Mouse (Mus musculus): ENCODE measurements around the gene Sncg.

The Sncg gene

DNA sequence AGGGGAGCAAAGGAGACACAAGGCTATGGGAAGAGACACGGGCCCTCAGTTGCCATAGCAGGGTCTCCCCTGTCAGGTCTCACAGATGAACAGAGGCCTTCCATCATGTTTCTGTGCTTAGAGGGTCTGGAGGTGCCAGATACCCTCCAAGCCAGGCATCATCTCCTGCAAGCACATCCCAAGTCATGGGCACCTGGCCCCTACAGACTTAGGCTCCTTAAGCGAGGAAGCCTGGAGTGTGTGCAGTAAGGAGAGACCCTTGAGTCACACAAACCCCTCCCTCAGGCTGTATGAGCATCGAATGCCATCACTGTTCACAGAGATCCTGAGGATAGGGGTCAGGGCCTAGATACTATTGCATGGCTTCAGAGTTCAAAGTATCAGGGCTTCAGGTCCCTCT, 3.7 kb downstream of the Sncg start:
- no peak for DNase-seq (ENCODE audit: low read depth, low spot score)

DNA sequence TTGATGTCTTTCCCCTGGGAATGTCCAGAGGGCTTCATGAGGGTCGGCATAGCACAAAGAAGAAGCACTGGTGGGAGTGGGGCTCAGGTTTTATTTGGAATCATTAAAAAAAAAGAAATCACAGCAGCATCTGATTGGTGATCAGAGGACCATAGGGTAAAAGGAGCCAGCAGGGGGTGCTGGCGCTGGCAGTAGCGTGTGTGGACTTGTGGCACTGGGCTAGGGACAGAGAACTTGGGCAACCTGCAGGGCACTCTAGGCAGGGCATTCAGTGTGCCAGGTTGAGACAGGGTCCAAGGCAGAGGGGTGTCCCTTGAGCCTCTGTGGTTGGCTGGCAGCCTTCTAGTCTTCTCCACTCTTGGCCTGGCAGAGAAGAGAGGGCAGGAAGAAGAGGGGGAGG, 4.4 kb downstream of the Sncg start:
- no peak for DNase-seq (ENCODE audit: low read depth, low spot score)

DNA sequence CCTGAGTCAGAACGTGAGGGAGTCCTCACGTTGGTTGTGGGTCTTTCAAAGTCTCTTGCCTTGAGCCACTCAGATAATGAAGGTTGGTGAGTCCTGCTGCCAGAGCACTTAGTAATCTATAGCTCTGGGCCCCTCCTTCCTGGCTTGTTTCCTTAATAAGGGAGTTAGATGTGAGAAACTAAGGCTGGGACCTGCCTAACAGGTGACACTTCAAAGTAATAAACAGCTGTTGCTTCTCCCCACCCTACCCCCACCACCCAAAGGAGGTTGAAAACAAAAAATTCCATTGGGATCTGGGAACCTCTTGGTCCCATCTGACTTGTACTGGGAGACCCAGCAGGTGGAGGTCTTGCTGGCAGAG, 9.5 kb downstream of the Sncg start:
- DNase-seq (ENCODE audit: low read depth, low spot score), result peak; percentile 80

DNA sequence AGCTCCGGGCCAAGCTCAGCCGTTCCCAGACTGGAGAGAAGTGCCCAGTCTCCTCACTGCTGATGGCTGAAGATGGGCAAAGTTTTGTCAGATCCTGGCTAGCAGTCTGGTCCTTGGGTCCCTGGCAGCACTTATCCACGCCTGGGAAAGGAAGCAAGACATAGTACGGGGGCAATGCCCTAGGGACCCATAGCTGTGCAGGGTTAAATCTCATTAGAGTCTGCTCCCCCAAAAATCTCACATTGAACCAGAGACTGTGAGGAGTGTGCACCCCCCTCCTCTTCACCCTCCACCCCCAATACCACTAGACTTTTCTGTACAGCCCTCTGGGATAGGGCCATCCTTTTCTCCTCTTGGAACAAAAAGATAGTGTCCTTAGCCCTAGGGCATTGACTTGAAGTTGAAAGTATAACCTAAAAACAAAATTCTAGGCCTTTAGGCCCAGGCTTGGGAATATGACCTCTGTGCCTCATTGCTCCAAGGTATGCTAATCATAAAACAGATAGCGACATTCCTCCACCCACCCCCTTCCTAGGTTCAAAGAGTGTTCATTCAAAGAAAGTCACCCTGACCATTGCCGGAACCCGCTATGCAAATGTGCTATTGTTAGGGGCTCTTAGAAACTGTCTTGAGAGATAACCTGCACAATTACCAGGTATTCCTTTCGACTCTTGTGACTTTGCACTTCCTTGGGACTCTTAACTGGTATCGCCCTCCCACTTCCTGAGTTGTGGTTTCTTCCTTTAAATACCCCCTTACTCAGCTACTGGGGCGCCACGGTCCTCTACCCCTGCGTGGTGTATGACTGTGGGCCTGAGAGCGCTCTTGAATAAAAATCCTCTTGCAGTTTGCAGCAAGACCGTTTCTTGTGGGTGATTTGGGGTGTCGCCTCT, 10.1 kb downstream of the Sncg start:
- DNase-seq (ENCODE audit: low read depth, low spot score), result peak; percentile 75

DNA sequence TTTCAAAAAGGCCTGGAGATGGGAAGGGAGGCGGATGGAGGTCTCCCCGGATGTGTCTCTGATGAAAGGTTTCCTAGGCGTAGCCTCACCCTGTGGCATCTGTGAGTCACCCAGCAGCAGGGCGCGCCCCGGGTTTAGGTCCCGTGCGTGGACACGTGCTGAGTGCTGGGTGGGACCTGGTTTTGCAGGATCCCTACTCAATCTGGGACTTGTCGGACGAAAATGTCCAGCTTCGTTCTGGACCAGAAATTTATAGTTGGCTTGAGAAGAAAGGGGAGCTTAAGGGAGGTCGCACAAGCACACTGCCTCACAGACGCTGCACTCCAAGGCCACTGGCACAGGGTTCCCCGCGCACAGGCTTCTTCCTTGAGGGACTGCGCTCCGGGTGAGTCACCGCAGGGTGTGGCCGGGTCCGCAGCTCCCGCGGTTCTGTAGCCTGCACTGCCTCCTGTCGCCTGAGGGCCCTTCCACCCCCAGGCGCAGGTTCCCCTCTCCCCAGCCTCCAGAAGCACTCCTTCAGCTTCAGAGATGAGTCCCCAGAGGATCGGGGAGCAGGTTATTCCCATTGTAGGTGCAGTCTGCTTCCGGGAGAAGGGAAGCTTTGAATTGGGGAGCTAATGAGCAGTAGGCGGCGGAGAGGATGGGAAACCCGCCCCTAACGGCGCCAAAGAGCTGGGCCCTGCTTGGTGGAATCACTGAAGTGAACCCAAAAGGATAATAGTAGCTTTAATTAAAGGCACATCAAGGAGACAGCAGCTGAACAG, 10.9 kb downstream of the Sncg start:
- peak; percentile 97 for DNase-seq (ENCODE audit: low read depth, low spot score)

DNA sequence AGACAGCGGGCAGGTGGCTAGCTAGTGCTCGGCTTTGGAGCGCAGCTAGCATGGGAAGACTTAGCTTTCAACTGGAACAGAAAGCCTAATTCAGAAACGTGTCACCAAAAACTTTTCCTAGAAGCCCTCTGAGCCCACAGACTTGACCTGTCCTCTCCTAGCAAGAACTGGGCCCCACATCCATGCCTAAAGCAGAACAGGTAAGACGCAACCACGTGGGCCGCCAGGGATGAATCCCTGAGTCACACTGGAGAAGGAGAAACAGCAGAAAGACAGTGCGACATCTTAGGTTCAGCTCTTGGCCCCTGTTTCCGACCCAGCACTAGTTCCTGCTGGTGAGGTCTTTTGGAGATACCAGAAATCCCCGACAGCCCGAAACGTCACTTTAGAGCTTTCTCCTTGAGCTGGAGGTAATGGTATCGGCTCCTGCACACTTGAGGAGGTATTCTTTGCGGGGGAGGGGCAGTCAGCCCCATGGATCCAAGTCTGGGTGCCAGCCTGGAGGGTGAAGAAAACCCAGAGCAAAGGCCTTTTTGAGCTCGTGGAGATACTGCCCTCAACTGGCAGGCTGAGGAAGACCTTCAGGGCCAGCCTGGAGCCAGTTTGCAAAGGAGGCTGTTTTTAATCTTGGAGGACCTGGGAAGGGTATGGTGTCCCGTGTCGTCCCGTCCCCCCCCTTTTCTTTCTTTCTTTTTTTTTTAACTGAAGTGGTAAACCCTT, 11.7 kb downstream of the Sncg start:
- peak; percentile 90 for DNase-seq (ENCODE audit: low read depth, low spot score)

DNA sequence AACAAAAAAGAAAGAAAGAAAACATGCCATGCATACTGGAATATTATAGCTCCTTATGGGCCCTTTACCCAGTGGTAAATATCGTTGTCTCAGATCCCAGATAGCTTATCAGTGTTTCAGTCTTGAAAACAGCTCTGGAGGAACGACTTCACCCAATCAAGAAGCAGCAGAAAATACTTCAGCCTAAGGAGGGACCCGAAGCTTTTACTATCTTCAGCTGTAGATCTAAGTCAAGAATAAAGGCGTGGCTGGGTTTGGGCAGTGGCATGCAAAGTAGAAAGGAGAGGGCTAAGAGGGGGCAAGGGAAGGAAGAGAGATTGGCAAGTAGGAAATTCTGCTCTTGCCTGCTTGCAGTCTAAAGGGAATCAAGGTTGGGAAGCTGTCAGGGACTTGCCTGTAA, 12.5 kb downstream of the Sncg start:
- DNase-seq (ENCODE audit: low read depth, low spot score), result no peak

DNA sequence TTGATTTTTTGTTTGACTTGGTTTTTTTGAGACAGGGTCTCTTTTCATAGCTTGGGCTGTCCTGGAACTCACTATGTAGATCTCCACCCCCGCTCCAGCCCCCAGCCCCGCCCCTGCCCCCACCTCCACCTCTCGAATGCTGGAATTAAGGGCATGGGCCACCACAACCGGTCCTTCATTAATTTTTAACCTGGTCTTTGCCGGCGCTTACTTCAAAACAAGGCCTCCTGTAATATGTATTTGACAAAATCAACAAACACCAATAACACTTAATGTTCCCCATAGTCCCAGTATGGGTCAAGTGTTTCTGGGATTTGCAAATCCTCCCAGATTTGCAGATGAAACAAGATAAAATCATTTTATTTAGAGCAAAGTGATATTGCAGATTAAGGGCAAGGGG, 14.3 kb downstream of the Sncg start:
- no peak for DNase-seq (ENCODE audit: low read depth, low spot score)

DNA sequence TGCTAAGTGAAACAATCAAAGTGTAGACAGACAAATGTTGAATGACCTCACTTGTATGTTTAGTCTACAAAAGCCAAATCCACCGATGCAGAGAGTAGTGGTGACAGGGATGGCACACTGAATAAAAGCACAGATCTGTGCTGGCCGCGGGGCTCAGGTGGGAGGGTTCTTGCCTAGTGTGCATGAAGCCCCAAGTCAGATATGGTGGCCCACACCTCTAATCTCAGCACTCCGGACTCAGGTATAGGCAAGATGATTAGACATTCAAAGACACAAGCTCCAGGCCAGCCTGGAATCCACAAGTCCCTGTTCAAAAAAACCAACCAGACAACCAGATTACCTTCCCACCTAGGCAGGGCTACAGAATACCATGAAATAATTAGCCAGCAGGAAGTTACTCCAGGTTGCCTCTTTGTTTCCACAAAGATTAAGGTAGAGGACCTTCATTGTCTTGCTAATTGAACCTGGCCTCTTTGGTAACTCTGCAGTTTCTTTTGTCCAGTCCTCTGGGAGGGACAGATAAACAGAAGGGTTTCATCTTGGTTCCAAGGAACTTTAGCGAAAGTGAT, 14.8 kb downstream of the Sncg start:
- peak; percentile 94 for DNase-seq (ENCODE audit: low read depth, low spot score)

DNA sequence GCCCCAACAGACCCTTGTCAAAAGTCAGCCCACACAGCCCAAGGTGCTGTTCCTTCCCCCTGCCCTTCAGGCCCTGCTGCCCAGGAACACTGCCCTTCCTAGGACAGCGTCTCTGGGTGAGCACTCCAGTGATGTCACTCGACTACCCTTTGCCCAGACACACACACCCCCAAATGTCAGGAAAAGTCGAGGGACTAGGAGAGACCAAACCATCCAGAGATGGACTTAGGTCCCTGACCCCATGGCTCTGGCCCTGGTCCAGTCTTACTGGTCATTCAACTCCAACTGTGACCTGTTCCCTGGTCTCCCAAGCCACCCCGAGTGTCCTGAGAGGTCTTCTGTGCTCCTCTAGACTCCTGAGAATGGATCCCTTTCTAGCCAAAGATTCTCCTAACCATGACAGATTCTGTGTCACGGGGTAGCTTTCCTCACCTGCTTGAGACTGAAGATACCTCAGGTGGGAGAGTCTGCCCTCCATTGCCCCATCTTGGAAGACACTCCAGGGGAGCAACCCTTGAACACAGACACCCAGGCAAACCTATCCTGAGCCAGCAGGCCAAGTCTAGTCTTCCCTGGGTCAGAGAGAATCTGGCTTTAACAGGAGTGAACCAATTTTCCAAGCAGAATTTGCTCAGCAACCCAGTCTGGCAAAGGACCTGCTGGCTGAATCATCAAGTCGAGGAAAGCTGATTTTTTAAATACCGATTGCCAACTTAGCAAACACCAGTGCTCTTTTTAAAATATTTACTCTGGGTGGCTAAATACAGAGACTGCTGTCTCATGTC, 16.7 kb downstream of the Sncg start:
- peak; percentile 31 for DNase-seq (ENCODE audit: low read depth, low spot score)

DNA sequence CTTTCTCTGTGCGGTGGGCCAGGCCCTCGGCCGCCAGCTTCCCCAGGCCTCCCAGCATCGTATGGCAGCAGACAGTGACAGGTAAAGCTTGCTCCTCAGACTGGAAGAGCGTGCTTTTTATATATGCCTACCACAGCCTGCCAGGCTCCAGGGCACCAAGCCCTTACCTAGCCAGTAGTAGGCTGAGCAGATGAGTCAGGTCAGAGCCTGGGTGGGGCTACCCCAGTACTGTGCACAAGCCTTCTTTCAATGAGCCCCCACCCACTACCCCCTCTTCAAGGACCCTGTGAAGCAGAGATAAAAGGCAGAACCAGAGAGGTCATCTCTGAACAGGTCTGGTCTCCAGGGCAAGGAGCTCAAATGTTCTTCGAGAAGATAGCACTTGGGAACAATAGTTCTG, 19.3 kb downstream of the Sncg start, which contains the start of gene Fam25c:
TSS of gene Fam25c (minus strand) at position 133 of the 400 bp plus-strand sequence.
- no peak for DNase-seq (ENCODE audit: low read depth, low spot score)

DNA sequence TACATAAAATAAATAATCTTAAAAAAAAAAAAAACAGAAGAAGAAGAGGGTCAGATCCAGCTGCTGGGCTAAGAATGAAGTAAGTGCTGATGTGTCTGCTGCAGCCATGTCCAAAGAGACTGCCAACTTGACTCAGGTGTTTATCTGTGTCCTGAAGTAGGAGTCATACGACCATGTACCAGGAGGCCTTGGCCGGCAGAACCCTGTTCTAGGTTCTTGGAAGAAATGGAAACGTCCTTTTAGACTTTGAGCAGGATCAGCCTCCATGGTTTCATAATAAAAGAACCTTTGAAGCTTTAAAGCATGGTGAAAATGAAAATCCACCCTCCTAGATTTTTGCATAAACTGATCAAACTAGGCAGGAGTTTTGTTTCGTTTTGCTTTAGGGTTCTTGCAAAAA, 20.1 kb downstream of the Sncg start:
- no peak for DNase-seq (ENCODE audit: low read depth, low spot score)

DNA sequence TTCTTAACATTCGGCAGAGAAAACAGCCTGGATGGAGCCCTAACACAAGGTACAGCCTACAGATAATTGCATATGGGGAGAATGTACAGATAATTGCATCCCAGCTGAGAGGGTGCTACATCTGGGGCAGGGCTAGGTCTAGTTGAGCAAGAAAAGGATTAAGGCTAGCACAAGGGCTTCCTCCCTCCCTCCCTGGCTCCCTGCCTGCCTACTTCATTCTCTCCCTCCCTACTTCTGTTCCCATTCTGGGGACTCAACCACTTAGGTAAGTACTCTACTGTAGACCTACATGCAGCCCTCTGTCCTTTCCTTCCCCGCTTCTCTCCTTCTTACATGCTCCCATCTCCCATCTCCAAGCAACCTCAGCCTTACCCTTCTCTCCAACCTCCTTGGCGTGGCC, 21.3 kb downstream of the Sncg start:
- DNase-seq (ENCODE audit: low read depth, low spot score), result no peak

DNA sequence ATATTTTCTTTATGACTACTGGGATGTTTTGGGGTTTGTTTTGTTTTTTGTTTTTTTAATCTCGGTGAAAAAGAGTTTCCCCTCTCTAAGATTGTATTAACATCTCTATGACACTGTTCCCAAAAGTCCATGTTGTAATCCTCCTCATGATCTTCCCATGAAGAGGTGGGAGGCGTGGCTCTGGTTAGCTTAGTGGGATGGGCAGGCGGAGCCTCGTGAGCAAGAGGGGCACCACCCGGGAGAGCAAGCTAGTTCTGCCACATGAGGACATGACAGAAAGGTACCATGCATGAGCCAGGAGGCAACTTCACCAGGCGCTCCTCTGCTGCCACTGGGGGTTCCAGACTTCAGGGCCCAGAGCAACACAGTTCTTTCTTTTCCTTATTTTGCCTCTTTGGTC, 22.1 kb downstream of the Sncg start:
- peak; percentile 63 for DNase-seq (ENCODE audit: low read depth, low spot score)

DNA sequence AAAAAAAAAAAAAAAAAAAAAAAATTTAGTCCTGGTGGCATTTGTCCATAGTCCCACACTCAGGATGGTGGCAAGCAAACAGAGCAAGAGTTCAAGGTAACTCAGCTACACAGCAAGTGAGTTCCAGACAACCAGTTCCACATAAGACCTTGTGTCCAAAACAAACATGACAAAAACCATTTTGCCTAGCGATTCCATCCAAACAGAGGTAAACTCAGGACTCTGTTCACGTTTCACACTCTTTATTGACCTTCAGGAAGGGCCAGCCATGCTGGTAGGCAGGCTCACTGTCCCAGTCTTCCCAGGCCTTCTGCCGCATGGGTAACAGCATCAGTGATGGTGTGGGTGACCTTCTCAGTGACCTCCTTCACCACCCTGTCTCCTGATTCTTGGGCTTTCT, 22.9 kb downstream of the Sncg start:
- no peak for DNase-seq (ENCODE audit: low read depth, low spot score)

DNA sequence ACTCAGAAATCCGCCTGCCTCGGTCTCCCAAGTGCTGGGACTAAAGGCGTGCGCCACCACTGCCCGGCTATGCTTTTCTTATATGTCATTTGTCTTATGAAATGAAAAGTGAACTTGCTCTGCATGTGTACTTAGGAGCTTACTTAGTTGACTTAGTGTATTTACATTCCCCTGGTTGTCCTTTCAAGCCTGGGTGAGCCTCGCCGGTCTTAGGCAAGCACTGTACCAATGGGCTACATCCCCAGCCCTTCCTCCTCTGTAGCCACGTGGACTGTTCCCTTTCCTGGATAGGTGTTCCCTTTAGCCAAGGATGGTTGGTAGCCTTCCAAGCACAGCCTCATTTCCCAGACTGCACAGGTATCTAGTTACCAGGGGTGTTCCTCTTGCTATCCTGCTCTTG, 25.6 kb downstream of the Sncg start:
- peak; percentile 76 for DNase-seq (ENCODE audit: low read depth, low spot score)

DNA sequence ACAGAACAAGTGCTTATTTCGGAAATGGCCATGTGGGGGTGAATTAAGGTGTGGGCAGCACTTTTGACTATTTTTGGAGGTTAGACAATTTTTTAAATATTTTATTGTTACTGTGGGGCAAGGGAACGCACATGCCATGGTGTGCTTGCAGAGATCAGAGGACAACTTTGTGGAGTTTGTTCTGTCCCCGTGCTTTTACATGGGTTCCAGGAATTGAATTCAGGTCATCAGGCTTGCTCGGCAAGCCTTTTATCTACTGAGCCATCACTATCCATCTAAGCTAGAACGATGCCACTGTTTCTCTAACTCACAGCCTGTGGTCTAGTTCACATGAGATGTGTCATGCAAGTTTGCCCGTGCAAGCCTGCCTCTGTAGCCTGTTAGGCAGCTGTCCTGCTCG, 26.3 kb downstream of the Sncg start:
- DNase-seq (ENCODE audit: low read depth, low spot score), result no peak

DNA sequence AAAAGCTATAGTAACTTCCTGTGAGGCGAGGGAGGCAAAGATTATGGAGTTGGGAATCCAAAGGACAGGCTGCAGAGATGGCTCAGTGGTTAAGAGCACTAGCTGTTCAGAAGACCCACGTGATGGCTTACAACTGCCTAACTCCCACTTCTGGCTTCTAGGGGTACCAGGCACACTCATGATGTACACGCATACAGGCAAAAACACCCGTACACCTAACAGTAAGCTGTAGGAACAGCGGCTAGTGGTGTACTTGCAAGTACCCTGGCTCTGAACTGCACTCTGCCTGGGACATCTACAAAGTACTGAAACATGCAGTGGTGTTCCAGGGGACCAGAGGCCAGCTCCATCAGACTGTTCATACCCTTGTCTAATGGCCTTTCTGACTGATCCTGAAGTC, 27.5 kb downstream of the Sncg start:
- no peak for DNase-seq (ENCODE audit: low read depth, low spot score)

DNA sequence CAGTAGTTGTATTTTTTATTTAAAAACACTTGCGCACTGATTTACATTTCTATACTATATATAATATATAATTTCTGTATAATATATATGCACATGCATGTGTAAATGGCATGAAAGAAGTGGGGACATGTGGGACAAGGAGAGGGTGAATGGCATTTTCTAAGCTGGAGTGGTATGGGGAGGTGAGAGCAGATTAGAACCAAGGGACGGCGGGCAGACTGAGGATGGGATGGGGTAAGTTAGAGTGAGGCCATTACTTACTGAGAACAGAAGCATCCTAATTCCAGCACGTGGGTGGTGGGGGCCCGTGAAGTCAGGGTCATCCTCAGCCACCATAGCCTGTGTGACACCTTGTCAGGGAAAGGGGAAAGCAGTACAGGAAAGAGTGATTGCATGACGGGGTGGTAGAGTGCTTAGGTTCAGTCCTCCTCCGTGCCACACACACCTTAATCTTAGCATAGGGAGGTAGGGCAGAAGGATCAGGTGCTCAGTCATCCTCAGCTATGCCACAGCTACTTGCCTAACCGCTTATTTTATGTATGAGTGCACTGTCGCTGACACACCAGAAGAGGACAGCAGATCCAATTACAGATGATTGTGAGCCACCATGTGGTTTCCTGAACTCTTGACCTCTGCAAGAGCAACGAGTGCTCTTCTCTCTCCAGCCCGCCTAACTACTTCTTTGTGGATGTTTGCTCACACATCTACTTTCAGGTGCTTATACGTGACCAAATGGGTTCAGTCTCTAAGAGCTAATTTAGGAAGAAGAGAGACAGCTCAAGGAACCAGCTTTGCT, 28.6 kb downstream of the Sncg start:
- DNase-seq (ENCODE audit: low read depth, low spot score), result peak; percentile 44

DNA sequence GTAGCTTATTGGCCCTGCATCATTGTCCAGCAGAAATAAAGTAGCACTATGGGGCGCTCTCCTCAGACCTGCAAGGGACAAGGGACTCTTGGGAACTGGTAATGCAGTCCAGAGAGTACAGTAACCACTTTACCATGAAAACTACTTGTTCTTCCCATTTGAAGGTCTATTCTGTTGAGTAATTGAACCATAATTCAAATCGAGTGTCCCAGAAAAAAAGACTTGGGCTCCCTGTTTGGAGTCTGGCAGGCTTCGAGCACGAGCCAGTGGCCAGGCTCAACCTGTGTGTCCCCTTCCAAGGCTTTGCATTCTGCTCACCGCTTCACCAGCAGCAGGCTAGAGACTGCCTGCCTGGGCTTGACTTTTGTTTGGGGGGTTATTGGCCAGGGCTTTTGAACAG, 30.2 kb downstream of the Sncg start:
- no peak for DNase-seq (ENCODE audit: low read depth, low spot score)
